Comparison of ENCODE assay signal across 13 mouse cellular contexts in the genomic region with DNA sequence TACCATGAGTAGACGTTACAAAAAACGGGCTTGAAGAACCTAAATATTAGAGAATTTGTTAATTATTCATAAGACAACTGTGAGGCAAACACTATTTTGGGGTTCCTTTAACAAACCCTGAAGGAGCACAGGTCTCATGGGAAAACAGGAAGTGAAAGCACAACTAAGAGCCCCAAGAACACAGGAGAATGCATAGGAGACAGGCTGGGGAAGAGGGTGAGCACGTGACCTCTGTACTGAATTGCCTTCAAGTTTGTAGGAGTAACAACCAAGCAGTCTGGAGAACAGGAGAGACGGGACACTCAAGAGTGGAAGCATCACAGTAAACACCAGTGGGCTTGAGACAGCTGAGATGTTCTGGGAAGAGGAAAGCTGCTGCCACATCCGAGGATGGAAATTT. TPM values are rescaled to one million over a fixed set of nuclear protein-coding genes. Genes with fewer than 3 reads are reported as not detected.
"Had no signal": no experiment of that assay in that cellular context is flagged by ENCODE, and none has a peak within 500 bp of the region (broad histone marks: within the 10 kb centered on the region; RNA-seq: fewer than 3 reads in every experiment).

No protein-coding gene starts in this region.

- H3K36me3 ChIP-seq: liver, embryonic 13.5 days; midbrain, embryonic 12.5 days; midbrain, embryonic 15.5 days had no signal

- DNase-seq: kidney, adult 11 months; kidney, adult 8-10 months; kidney, postnatal 14 days; kidney, postnatal 4 days; liver, embryonic 13.5 days; lung, adult 2 months; right cerebral cortex, adult 18-20 months; right cerebral cortex, postnatal 14 days; right cerebral cortex, postnatal 4 days; thymus, postnatal 25 days had no signal

- H3K27ac ChIP-seq: liver, embryonic 13.5 days; macrophage; midbrain, embryonic 12.5 days; midbrain, embryonic 15.5 days had no signal

- H3K4me1 ChIP-seq: liver, embryonic 13.5 days; midbrain, embryonic 12.5 days; midbrain, embryonic 15.5 days had no signal

- H3K4me2 ChIP-seq: liver, embryonic 13.5 days; midbrain, embryonic 12.5 days; midbrain, embryonic 15.5 days had no signal

- H3K4me3 ChIP-seq: liver, embryonic 13.5 days; midbrain, embryonic 12.5 days; midbrain, embryonic 15.5 days had no signal

- H3K9ac ChIP-seq: liver, embryonic 13.5 days; midbrain, embryonic 12.5 days; midbrain, embryonic 15.5 days had no signal

- H3K9me3 ChIP-seq: liver, embryonic 13.5 days; midbrain, embryonic 12.5 days; midbrain, embryonic 15.5 days had no signal

- H3K27me3 ChIP-seq: liver, embryonic 13.5 days; midbrain, embryonic 12.5 days; midbrain, embryonic 15.5 days had no signal

- ATAC-seq: midbrain, embryonic 15.5 days had no signal

RNA-seq across cellular contexts. Expression of a gene that starts 8.2 kb away (rescaled TPM):
- polyA plus RNA-seq: macrophage had no signal

RNA-seq across cellular contexts. Expression of a gene that starts 16.4 kb away (rescaled TPM):
- polyA plus RNA-seq: macrophage had no signal
